19 mouse cellular contexts compared by ENCODE assay signal in genomic region chr16:81224253-81224652, GRCm38 (mm10). TPM values are rescaled to one million over a fixed set of nuclear protein-coding genes. Genes with fewer than 3 reads are reported as not detected.
"Had no signal": no experiment of that assay in that cellular context is flagged by ENCODE, and none has a peak within 500 bp of the region (broad histone marks: within the 10 kb centered on the region; RNA-seq: fewer than 3 reads in every experiment).

No protein-coding gene starts in this region.

- H3K36me3 ChIP-seq: limb, embryonic 12.5 days; limb, embryonic 15.5 days; neural tube, embryonic 15.5 days had no signal

- H3K4me3 ChIP-seq: limb, embryonic 12.5 days; limb, embryonic 15.5 days; myocyte; neural tube, embryonic 15.5 days had no signal

- DNase-seq: kidney, adult 9 months; kidney, postnatal 14 days; kidney, postnatal 4 days; liver, postnatal 0 days; right cerebral cortex, postnatal 14 days; right cerebral cortex, postnatal 4 days; thymus, adult 2 months; thymus, postnatal 14 days; thymus, postnatal 4 days had no signal

- H3K4me1 ChIP-seq: limb, embryonic 12.5 days; limb, embryonic 15.5 days; neural tube, embryonic 15.5 days had no signal

- H3K9me3 ChIP-seq: limb, embryonic 12.5 days; limb, embryonic 15.5 days; neural tube, embryonic 15.5 days had no signal

- H3K27me3 ChIP-seq: limb, embryonic 12.5 days; limb, embryonic 15.5 days; neural tube, embryonic 15.5 days had no signal

- H3K4me2 ChIP-seq: limb, embryonic 12.5 days; limb, embryonic 15.5 days; liver, embryonic 11.5 days; lung, embryonic 14.5 days; neural tube, embryonic 15.5 days had no signal

- ATAC-seq: liver, postnatal 0 days; lung, postnatal 0 days had no signal

- H3K27ac ChIP-seq: limb, embryonic 12.5 days; limb, embryonic 15.5 days; liver, embryonic 14.5 days; macrophage; neural tube, embryonic 15.5 days; stomach, postnatal 0 days had no signal

- H3K9ac ChIP-seq: limb, embryonic 12.5 days; limb, embryonic 15.5 days; liver, embryonic 14.5 days; liver, postnatal 0 days; lung, embryonic 14.5 days; neural tube, embryonic 15.5 days had no signal

RNA-seq across cellular contexts. Expression of gene Ncam2, which starts 23.8 kb away (rescaled TPM):
- polyA plus RNA-seq: liver, postnatal 0 days; thymus, adult 2 months had no signal
